Mouse (Mus musculus) midbrain, embryonic 11.5 days (tissue): ENCODE results near the gene Gm44502. TPM values are rescaled to one million over a fixed set of nuclear protein-coding genes. Genes with fewer than 3 reads are reported as not detected.

Source experiments
- ATAC-seq: fragments of 200-750 bp; cut with Nextera tagmentation; 2 replicates; pipeline ENCODE4 v1.8.0; 2017; ENCODE audit warnings: moderate TSS enrichment, moderate library complexity; ENCODE audit not compliant: low FRiP score
- DNase-seq: peaks from one replicate; pipeline ENCODE4 v3.0.0; 2015; ENCODE audit warnings: low spot score; ENCODE audit errors: missing footprints
- H3K27ac ChIP-seq: fragments of 300-500 bp; sonication (generic); 2 replicates; pipeline ENCODE4 v1.5.1; 2014; ENCODE audit warnings: low read depth, low read length
- H3K27me3 ChIP-seq: fragments of 300-500 bp; sonication (generic); 2 replicates; pipeline ENCODE4 v1.6.1; 2014; ENCODE audit warnings: mild to moderate bottlenecking, low read length, moderate library complexity, mixed read lengths; ENCODE audit not compliant: control insufficient read depth, insufficient read depth
- H3K36me3 ChIP-seq: fragments of 300-500 bp; sonication (generic); 2 replicates; pipeline ENCODE4 v1.6.1; 2014; ENCODE audit warnings: mild to moderate bottlenecking, low read length, moderate library complexity, mixed read lengths; ENCODE audit not compliant: control insufficient read depth, insufficient read depth
- H3K4me1 ChIP-seq: fragments of 300-500 bp; sonication (generic); 2 replicates; pipeline ENCODE4 v1.6.1; 2014; ENCODE audit warnings: low read length; ENCODE audit not compliant: control insufficient read depth, insufficient read depth
- H3K4me2 ChIP-seq: fragments of 300-500 bp; sonication (generic); 2 replicates; pipeline ENCODE4 v1.6.1; 2014; ENCODE audit warnings: mild to moderate bottlenecking, moderate library complexity
- H3K4me3 ChIP-seq: fragments of 300-500 bp; sonication (generic); 2 replicates; pipeline ENCODE4 v1.5.1; 2014; ENCODE audit warnings: low read depth, low read length
- H3K9ac ChIP-seq: fragments of 300-500 bp; sonication (generic); 2 replicates; pipeline ENCODE4 v1.6.1; 2014; ENCODE audit warnings: low read length
- H3K9me3 ChIP-seq: fragments of 300-500 bp; sonication (generic); 2 replicates; pipeline ENCODE4 v1.6.1; 2016; ENCODE audit warnings: low read length; ENCODE audit not compliant: control insufficient read depth
- WGBS: fragments of 180-500 bp; shearing (Covaris S2); extraction: QIAGEN DNeasy Blood & Tissue Kit; methylation state at CpG from one replicate; pipeline ENCODE4 v1.1.7; 2014; 5-methylcytosine and 5-hydroxymethylcytosine counted together
- polyA plus RNA-seq: library from polyadenylated mRNA; unstranded; fragments of >200 nt; fragmentation: Nextera tagmentation; extraction: Ambion mirVana; gene quantifications from 2 replicates; pipeline ENCODE4 v1.2.1, GENCODE M21; 2014

Gm44502 gene
- polyA plus RNA-seq, 1 experiment from 2014 or later, result not detected

- H3K4me2 ChIP-seq, result no peak within 1 kb of the TSS
- H3K9me3 ChIP-seq, result no peaks in the 10 kb centered on the region
- WGBS, result 33% methylated on average over 6 of the region's 6 CpGs
- no peak within 1 kb of the TSS for H3K9ac ChIP-seq
- no peaks in the 10 kb centered on the region for H3K27me3 ChIP-seq
- H3K4me1 ChIP-seq, result peaks cover 10% of the 10 kb centered on the region
- DNase-seq (no peak), ATAC-seq (no peak)
- no peak within 1 kb of the TSS for H3K27ac ChIP-seq
- H3K36me3 ChIP-seq, result peaks cover 4% of the 10 kb centered on the region; the same call in 1 of the 2 replicates
- H3K4me3 ChIP-seq, result no peak within 1 kb of the TSS
These were observed 3.8 kb downstream of the Gm44502 start, which contains the start of gene Cpt1b for GRCm38 (mm10) chr15:89425711-89426121. Cpt1b (minus strand) TSS chr15:89425863.

- H3K4me2 ChIP-seq, result no peak overlapping the region
- no peaks in the 10 kb centered on the region for H3K9me3 ChIP-seq
- peaks cover 7% of the 10 kb centered on the region; the same call in 1 of the 2 replicates for H3K36me3 ChIP-seq
- 86% methylated on average over 8 of the region's 8 CpGs for WGBS
- ATAC-seq (no peak), DNase-seq (no peak)
- H3K27me3 ChIP-seq, result no peaks in the 10 kb centered on the region
- H3K4me1 ChIP-seq, result peaks cover 6% of the 10 kb centered on the region
- H3K4me3 ChIP-seq, result no peak overlapping the region
- H3K27ac ChIP-seq, result no peak overlapping the region
- no peak overlapping the region for H3K9ac ChIP-seq
These were observed 4.9 kb downstream of the Gm44502 start for GRCm38 (mm10) chr15:89424621-89425020.

- Histone ChIP-seq H3K4me2 (no peak overlapping the region), H3K9me3 (no peaks in the 10 kb centered on the region), H3K27me3 (no peaks in the 10 kb centered on the region), H3K4me3 (no peak overlapping the region), H3K4me1 (no peaks in the 10 kb centered on the region), H3K27ac (no peak overlapping the region), H3K36me3 (peaks cover 7% of the 10 kb centered on the region; the same call in 1 of the 2 replicates), H3K9ac (no peak overlapping the region)
- ATAC-seq (no peak), DNase-seq (no peak)
- 93% methylated on average over 9 of the region's 9 CpGs for WGBS
These were observed 7.6 kb downstream of the Gm44502 start for GRCm38 (mm10) chr15:89421938-89422337.

- no peak overlapping the region for H3K4me2 ChIP-seq
- H3K9me3 ChIP-seq, result no peaks in the 10 kb centered on the region
- peak; percentile 47 for DNase-seq
- H3K4me3 ChIP-seq, result no peak overlapping the region
- WGBS, result 92% methylated on average over 8 of the region's 8 CpGs
- ATAC-seq, result no peak
- no peaks in the 10 kb centered on the region for H3K4me1 ChIP-seq
- peaks cover under 1% of the 10 kb centered on the region; the same call in 1 of the 2 replicates for H3K36me3 ChIP-seq
- H3K27ac ChIP-seq, result no peak overlapping the region
- H3K27me3 ChIP-seq, result no peaks in the 10 kb centered on the region
- H3K9ac ChIP-seq, result no peak overlapping the region
These were observed 14.2 kb downstream of the Gm44502 start for GRCm38 (mm10) chr15:89415282-89415681.

GRCm38 (mm10) chr15:89410118-89410517, 19.4 kb downstream of the Gm44502 start, which contains the start of gene Syce3:
Syce3 (minus strand) TSS chr15:89410503.
- DNase-seq (peak; percentile 49), ATAC-seq (no peak)
- no peak within 1 kb of the TSS for H3K9ac ChIP-seq
- no peaks in the 10 kb centered on the region for H3K36me3 ChIP-seq
- 83% methylated on average over 16 of the region's 24 CpGs for WGBS
- no peak within 1 kb of the TSS for H3K4me3 ChIP-seq
- H3K27ac ChIP-seq, result no peak within 1 kb of the TSS
- H3K4me1 ChIP-seq, result no peaks in the 10 kb centered on the region
- H3K4me2 ChIP-seq, result no peak within 1 kb of the TSS
- H3K9me3 ChIP-seq, result no peaks in the 10 kb centered on the region
- no peaks in the 10 kb centered on the region for H3K27me3 ChIP-seq

- H3K9me3 ChIP-seq, result no peaks in the 10 kb centered on the region
- no peaks in the 10 kb centered on the region for H3K4me1 ChIP-seq
- no peaks in the 10 kb centered on the region for H3K27me3 ChIP-seq
- H3K9ac ChIP-seq, result no peak overlapping the region
- H3K4me2 ChIP-seq, result no peak overlapping the region
- no peaks in the 10 kb centered on the region for H3K36me3 ChIP-seq
- no peak overlapping the region for H3K27ac ChIP-seq
- DNase-seq, result peak; percentile 21
- no peak overlapping the region for H3K4me3 ChIP-seq
- no peak for ATAC-seq
These were observed 22.8 kb downstream of the Gm44502 start for GRCm38 (mm10) chr15:89406691-89407090.

GRCm38 (mm10) chr15:89404831-89405623, 24.5 kb downstream of the Gm44502 start:
- no peak overlapping the region for H3K27ac ChIP-seq
- H3K4me3 ChIP-seq, result no peak overlapping the region
- no peaks in the 10 kb centered on the region for H3K27me3 ChIP-seq
- no peak overlapping the region for H3K9ac ChIP-seq
- no peak overlapping the region for H3K4me2 ChIP-seq
- peak; percentile 54 for DNase-seq
- H3K4me1 ChIP-seq, result no peaks in the 10 kb centered on the region
- H3K36me3 ChIP-seq, result no peaks in the 10 kb centered on the region
- no peaks in the 10 kb centered on the region for H3K9me3 ChIP-seq
- ATAC-seq, result no peak
- 85% methylated on average over 10 of the region's 10 CpGs for WGBS

GRCm38 (mm10) chr15:89402471-89402870, 27.0 kb downstream of the Gm44502 start:
- DNase-seq (peak; percentile 6), ATAC-seq (no peak)
- Histone ChIP-seq H3K4me3 (no peak overlapping the region), H3K27me3 (no peaks in the 10 kb centered on the region), H3K27ac (no peak overlapping the region), H3K9me3 (no peaks in the 10 kb centered on the region), H3K4me2 (no peak overlapping the region), H3K36me3 (no peaks in the 10 kb centered on the region), H3K9ac (no peak overlapping the region), H3K4me1 (no peaks in the 10 kb centered on the region)
- WGBS, result 89% methylated on average over 1 of the region's 1 CpGs

GRCm38 (mm10) chr15:89399716-89400115, 29.8 kb downstream of the Gm44502 start:
- WGBS, result 58% methylated on average over 1 of the region's 1 CpGs
- Histone ChIP-seq H3K9me3 (no peaks in the 10 kb centered on the region), H3K4me3 (no peak overlapping the region), H3K4me1 (no peaks in the 10 kb centered on the region), H3K4me2 (no peak overlapping the region), H3K27ac (no peak overlapping the region), H3K9ac (no peak overlapping the region), H3K36me3 (no peaks in the 10 kb centered on the region), H3K27me3 (no peaks in the 10 kb centered on the region)
- no peak for ATAC-seq
- DNase-seq, result no peak
